In the genomic region with DNA sequence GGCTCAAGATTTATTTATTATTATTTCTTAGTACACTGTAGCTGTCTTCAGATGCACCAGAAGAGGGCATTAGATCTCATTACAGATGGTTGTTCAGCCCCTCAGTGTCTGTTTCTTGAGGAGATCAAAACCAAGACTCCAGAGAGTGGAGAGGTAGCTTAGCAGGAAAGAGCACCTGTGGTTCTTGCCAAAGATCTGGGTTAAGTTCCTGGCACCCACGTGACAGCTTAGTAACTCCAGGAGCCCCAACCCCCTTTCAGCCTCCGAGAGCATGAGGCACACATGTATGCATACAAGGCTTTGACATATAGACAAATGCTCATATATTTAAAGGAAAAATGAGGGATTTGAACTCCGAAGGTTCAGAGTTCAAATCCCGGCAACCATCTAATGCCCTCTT, we compare ENCODE assay signal across 23 mouse cellular contexts. TPM values are rescaled to one million over a fixed set of nuclear protein-coding genes. Genes with fewer than 3 reads are reported as not detected.
DNase-seq lines count a peak whose midpoint lies in the region; ATAC-seq and TF ChIP-seq lines count a peak whose summit lies in the region.
"Had no signal": no experiment of that assay in that cellular context is flagged by ENCODE, and none has a peak within 500 bp of the region (broad histone marks: within the 10 kb centered on the region; RNA-seq: fewer than 3 reads in every experiment).

No protein-coding gene starts in this region.

- peak overlapping the region; percentile 65; the same call in 1 of the 2 replicates for H3K27ac ChIP-seq in thymus, adult 2 months (ENCODE audit: control insufficient read depth, insufficient read depth, low read length)
- H3K27ac ChIP-seq in kidney, embryonic 16.5 days (ENCODE audit: low read length) = no peak overlapping the region
- no peak overlapping the region for H3K27ac ChIP-seq in liver, embryonic 12.5 days
- H3K27ac ChIP-seq: embryonic facial prominence, embryonic 15.5 days; forebrain, embryonic 15.5 days; heart, embryonic 15.5 days; hindbrain, embryonic 14.5 days had no signal

- H3K9me3 ChIP-seq in kidney, embryonic 16.5 days (ENCODE audit: low read length) = peaks cover 6% of the 10 kb centered on the region
- H3K9me3 ChIP-seq in liver, embryonic 12.5 days (replicated peaks) = 0 out of 2 replicates have a peak, but pooled peaks cover 3% of the 10 kb centered on the region
- H3K9me3 ChIP-seq: embryonic facial prominence, embryonic 15.5 days; forebrain, embryonic 15.5 days; G1E; heart, embryonic 15.5 days had no signal

- TF ChIP-seq CTCF in thymus, adult 2 months (IDR thresholded peaks at IDR 0.05; ENCODE audit: borderline replicate concordance, control insufficient read depth, extremely low read depth, insufficient read depth, low read length, poor library complexity) = no peak

- H3K4me1 ChIP-seq in thymus, adult 2 months (replicated peaks; ENCODE audit: control insufficient read depth, insufficient read depth, low read length) = peaks cover 23% of the 10 kb centered on the region
- H3K4me1 ChIP-seq in kidney, embryonic 16.5 days (ENCODE audit: insufficient read depth, low read length) = 0 out of 2 replicates have a peak, but pooled peaks cover 6% of the 10 kb centered on the region
- peaks cover 9% of the 10 kb centered on the region for H3K4me1 ChIP-seq in liver, embryonic 12.5 days
- H3K4me1 ChIP-seq: forebrain, embryonic 15.5 days had no signal

- WGBS in thymus, adult 2 months = 61% methylated on average over 4 of the region's 4 CpGs
- WGBS in kidney, embryonic 16.5 days = 95% methylated on average over 4 of the region's 4 CpGs
- WGBS in liver, embryonic 12.5 days (ENCODE audit: insufficient replicate concordance) = 76% methylated on average over 4 of the region's 4 CpGs

- no peak for ATAC-seq in kidney, embryonic 16.5 days (ENCODE audit: low FRiP score, low TSS enrichment)
- no peak for ATAC-seq in liver, embryonic 12.5 days
- ATAC-seq in monocyte, adult 5-6 weeks (replicated peaks; ENCODE audit: insufficient number of reproducible peaks, low FRiP score, low TSS enrichment, poor library complexity, severe bottlenecking) = no peak
- ATAC-seq: forebrain, embryonic 15.5 days had no signal

- peak; percentile 34 for DNase-seq in A20 (ENCODE audit: low read depth, low spot score)
- DNase-seq in T-cell, adult 2 months (ENCODE audit: low spot score) = peak; percentile 23
- DNase-seq in thymus, adult 2 months = peak; percentile 61
- DNase-seq in thymus, postnatal 25 days = peak; percentile 55
- DNase-seq in kidney, postnatal 25 days = no peak
- DNase-seq: adrenal gland, postnatal 14 days; cerebellum, adult 18-20 months; cerebellum, adult 9-11 months; cerebellum, postnatal 36 days; gastrocnemius, postnatal 36 days; heart, adult 18-20 months; heart, postnatal 14 days had no signal

- H3K4me2 ChIP-seq in kidney, embryonic 16.5 days (replicated peaks; ENCODE audit: low read depth, low read length) = no peak overlapping the region
- no peak overlapping the region for H3K4me2 ChIP-seq in liver, embryonic 12.5 days
- H3K4me2 ChIP-seq: embryonic facial prominence, embryonic 15.5 days; forebrain, embryonic 15.5 days; heart, embryonic 11.5 days; heart, embryonic 15.5 days; hindbrain, embryonic 14.5 days had no signal

- no peak overlapping the region for H3K9ac ChIP-seq in kidney, embryonic 16.5 days (replicated peaks; ENCODE audit: low read length)
- no peak overlapping the region for H3K9ac ChIP-seq in liver, embryonic 12.5 days
- H3K9ac ChIP-seq: embryonic facial prominence, embryonic 15.5 days; forebrain, embryonic 15.5 days; heart, embryonic 15.5 days; hindbrain, embryonic 14.5 days had no signal

- H3K27me3 ChIP-seq in thymus, adult 2 months (ENCODE audit: control insufficient read depth, insufficient read depth, low read length) = no peaks in the 10 kb centered on the region
- no peaks in the 10 kb centered on the region for H3K27me3 ChIP-seq in kidney, embryonic 16.5 days (ENCODE audit: insufficient read depth, low read length)
- no peaks in the 10 kb centered on the region for H3K27me3 ChIP-seq in liver, embryonic 12.5 days (replicated peaks)
- H3K27me3 ChIP-seq: embryonic facial prominence, embryonic 15.5 days; forebrain, embryonic 15.5 days; heart, embryonic 15.5 days had no signal

- no peak for TF ChIP-seq POLR2A in thymus, adult 2 months (IDR thresholded peaks at IDR 0.05; ENCODE audit: control insufficient read depth, extremely low read depth, insufficient read depth, low read length, poor library complexity)

- no peaks in the 10 kb centered on the region for H3K36me3 ChIP-seq in thymus, adult 2 months (ENCODE audit: control insufficient read depth, insufficient read depth, low read length)
- no peaks in the 10 kb centered on the region for H3K36me3 ChIP-seq in kidney, embryonic 16.5 days (ENCODE audit: insufficient read depth, low read length)
- H3K36me3 ChIP-seq in liver, embryonic 12.5 days = no peaks in the 10 kb centered on the region
- H3K36me3 ChIP-seq: embryonic facial prominence, embryonic 15.5 days; forebrain, embryonic 15.5 days; G1E; heart, embryonic 15.5 days had no signal

- no peak overlapping the region for H3K4me3 ChIP-seq in thymus, adult 2 months (ENCODE audit: control insufficient read depth, insufficient read depth, low read length)
- no peak overlapping the region for H3K4me3 ChIP-seq in kidney, embryonic 16.5 days (ENCODE audit: low read length)
- H3K4me3 ChIP-seq in liver, embryonic 12.5 days = no peak overlapping the region
- H3K4me3 ChIP-seq: embryonic facial prominence, embryonic 15.5 days; erythroblast, embryonic 14.5 days; forebrain, embryonic 15.5 days; heart, embryonic 15.5 days had no signal

RNA-seq across cellular contexts. Expression of gene A630001G21Rik, which starts 39.4 kb away (rescaled TPM):
- 17.2 and 19.5 TPM in 2 replicates for polyA plus RNA-seq in thymus, adult 2 months (2012; rRNA removed)
- polyA plus RNA-seq in kidney, embryonic 16.5 days (2015; fragmentation: Nextera tagmentation; extraction: Ambion mirVana) = 0.68 and 1.3 TPM in 2 replicates
- 2.5 and 3.2 TPM in 2 replicates for polyA plus RNA-seq in liver, embryonic 12.5 days (2016; fragmentation: Nextera tagmentation; extraction: Ambion mirVana)
- 106 to 140 TPM (median 120 TPM) in 3 replicates for total RNA-seq in monocyte, adult 5-6 weeks (2017)
- total RNA-seq: gastrocnemius, adult 8-10 months had no signal
- polyA plus RNA-seq: G1E had no signal

RNA-seq across cellular contexts. Expression of gene Cab39, which starts 54.2 kb away (rescaled TPM):
- polyA plus RNA-seq in thymus, adult 2 months (2012; rRNA removed) = 65.1 and 72.8 TPM in 2 replicates
- polyA plus RNA-seq in kidney, embryonic 16.5 days (2015; fragmentation: Nextera tagmentation; extraction: Ambion mirVana) = 26.2 and 26.9 TPM in 2 replicates
- polyA plus RNA-seq in liver, embryonic 12.5 days (2016; fragmentation: Nextera tagmentation; extraction: Ambion mirVana) = 25.3 and 25.9 TPM in 2 replicates
- total RNA-seq in monocyte, adult 5-6 weeks (2017) = 211 to 234 TPM (median 220 TPM) in 3 replicates

Comparison
In these comparisons a context has a peak if more than half of its experiments do, and no peak if none do; other contexts are left out.
1. DNase-seq: peak in A20 (single experiment), T-cell, adult 2 months (single experiment), thymus, adult 2 months (single experiment) and thymus, postnatal 25 days (single experiment); none in kidney, postnatal 25 days (0 of 2).